Mouse (Mus musculus) CH12.LX (cell line): ENCODE results near the gene Cables2. TPM values are rescaled to one million over a fixed set of nuclear protein-coding genes. Genes with fewer than 3 reads are reported as not detected.

Experiments used
- DNase-seq: peaks from one replicate; pipeline ENCODE4 v3.0.0-alpha.2; 2013; ENCODE audit errors: extremely low read depth
- H3K27ac ChIP-seq: 2 replicates; pipeline ENCODE4 v1.5.1; 2012; ENCODE audit warnings: low read depth, mild to moderate bottlenecking, control low read depth, moderate library complexity; ENCODE audit not compliant: insufficient read depth
- H3K27me3 ChIP-seq: replicated peaks from 2 replicates; pipeline ENCODE3; 2012; ENCODE audit warnings: inconsistent platforms
- H3K36me3 ChIP-seq, 2 experiments: replicated peaks in 1 of 2; 2 replicates each; pipeline versions ENCODE3 to v1.6.1; 2012; ENCODE audit warnings: inconsistent platforms in 1 of 2, low read length in 1 of 2, mild to moderate bottlenecking in 1 of 2, mixed read lengths in 1 of 2, moderate library complexity in 1 of 2; ENCODE audit not compliant: control insufficient read depth in 1 of 2, insufficient read depth in 1 of 2
- H3K4me1 ChIP-seq, 2 experiments: 2 replicates each; pipeline ENCODE4 v1.6.1; 2012; ENCODE audit warnings: inconsistent platforms in 1 of 2, moderate library complexity in 1 of 2; ENCODE audit not compliant: insufficient read depth in 2 of 2, control insufficient read depth in 1 of 2
- H3K4me2 ChIP-seq: 2 replicates; pipeline ENCODE4 v1.6.1; 2012; ENCODE audit warnings: low read depth, mild to moderate bottlenecking, control low read depth; ENCODE audit not compliant: poor library complexity, insufficient read depth, severe bottlenecking
- H3K4me3 ChIP-seq, 3 experiments: fragments of 150-350 bp in 1 of 3; sonication (generic) in 1 of 3; replicated peaks in 1 of 3; 2 replicates each; pipeline versions ENCODE3 to v1.5.1; 2011 to 2012; ENCODE audit warnings: low read depth in 2 of 3, low read length in 2 of 3, mild to moderate bottlenecking in 2 of 3, moderate library complexity in 2 of 3, control low read depth in 1 of 3, improper control_type of control experiment in 1 of 3, inconsistent platforms in 1 of 3, mixed read lengths in 1 of 3; ENCODE audit not compliant: poor library complexity in 1 of 3
- H3K79me2 ChIP-seq: replicated peaks from 2 replicates; pipeline ENCODE4 v1.6.1; 2012; ENCODE audit warnings: mild to moderate bottlenecking, moderate library complexity; ENCODE audit not compliant: control insufficient read depth, poor library complexity, insufficient read depth, severe bottlenecking; ENCODE audit errors: extremely low read depth
- H3K9ac ChIP-seq: 2 replicates; pipeline ENCODE4 v1.6.1; 2012; ENCODE audit warnings: low read depth, mild to moderate bottlenecking, control low read depth, moderate library complexity; ENCODE audit not compliant: insufficient read depth
- H3K9me3 ChIP-seq: replicated peaks from 2 replicates; pipeline ENCODE3; 2012; ENCODE audit warnings: low read length, inconsistent platforms, mixed read lengths
- BHLHE40 ChIP-seq: IDR thresholded peaks from 2 replicates; pipeline ENCODE4 v1.6.1; 2011; ENCODE audit warnings: mild to moderate bottlenecking, low read depth, low read length, improper control_type of control experiment
- CHD1 ChIP-seq: IDR thresholded peaks from 2 replicates; pipeline ENCODE4 v1.6.1; 2012; ENCODE audit warnings: low read depth, low read length, improper control_type of control experiment, inconsistent platforms
- CHD2 ChIP-seq: IDR thresholded peaks from 2 replicates; pipeline ENCODE4 v1.6.1; 2011; ENCODE audit warnings: low read length, improper control_type of control experiment
- E2F4 ChIP-seq: IDR thresholded peaks from 2 replicates; pipeline ENCODE4 v1.6.1; 2011; ENCODE audit warnings: low read depth, low read length, improper control_type of control experiment; ENCODE audit not compliant: insufficient replicate concordance
- EP300 ChIP-seq: IDR thresholded peaks from 2 replicates; pipeline ENCODE4 v1.6.1; 2011; ENCODE audit warnings: low read length, improper control_type of control experiment
- GABPA ChIP-seq: IDR thresholded peaks from 2 replicates; pipeline ENCODE4 v1.6.1; 2012; ENCODE audit warnings: low read depth, low read length, improper control_type of control experiment, inconsistent platforms; ENCODE audit not compliant: insufficient replicate concordance
- MAFK ChIP-seq: IDR thresholded peaks from 2 replicates; pipeline ENCODE4 v1.6.1; 2011; ENCODE audit warnings: low read length, improper control_type of control experiment; ENCODE audit not compliant: insufficient replicate concordance
- MAX ChIP-seq: IDR thresholded peaks from 2 replicates; pipeline ENCODE4 v1.6.1; 2011; ENCODE audit warnings: low read length, improper control_type of control experiment
- MAZ ChIP-seq: IDR thresholded peaks from 2 replicates; pipeline ENCODE4 v1.6.1; 2012; ENCODE audit warnings: low read depth, mild to moderate bottlenecking, inconsistent platforms, low read length, improper control_type of control experiment, moderate library complexity
- MEF2A ChIP-seq: IDR thresholded peaks from 2 replicates; pipeline ENCODE4 v1.6.1; 2014; ENCODE audit warnings: low read depth, mild to moderate bottlenecking, inconsistent platforms, low read length, improper control_type of control experiment, borderline replicate concordance
- MYC ChIP-seq: IDR thresholded peaks from 2 replicates; pipeline ENCODE4 v1.6.1; 2011; ENCODE audit warnings: low read depth, mild to moderate bottlenecking, improper control_type of control experiment, low read length
- NELFE ChIP-seq: IDR thresholded peaks from 2 replicates; pipeline ENCODE4 v1.6.1; 2011; ENCODE audit warnings: low read depth, low read length, improper control_type of control experiment
- NRF1 ChIP-seq: IDR thresholded peaks from 2 replicates; pipeline ENCODE4 v1.6.1; 2014; ENCODE audit warnings: low read depth, mild to moderate bottlenecking, inconsistent platforms, low read length, improper control_type of control experiment, moderate library complexity
- RAD21 ChIP-seq: IDR thresholded peaks from 2 replicates; pipeline ENCODE4 v1.6.1; 2011; ENCODE audit warnings: low read depth, mild to moderate bottlenecking, low read length, improper control_type of control experiment, moderate library complexity
- RCOR1 ChIP-seq: conservative IDR thresholded peaks from 2 replicates; pipeline ENCODE4 v1.6.1; 2012; ENCODE audit warnings: low read depth, mild to moderate bottlenecking, inconsistent platforms, low read length, improper control_type of control experiment
- TBP ChIP-seq: conservative IDR thresholded peaks from 2 replicates; pipeline ENCODE4 v1.6.1; 2011; ENCODE audit warnings: low read depth, low read length, improper control_type of control experiment
- TCF12 ChIP-seq: IDR thresholded peaks from 2 replicates; pipeline ENCODE4 v1.6.1; 2014; ENCODE audit warnings: low read depth, mild to moderate bottlenecking, inconsistent platforms, low read length, improper control_type of control experiment
- UBTF ChIP-seq: IDR thresholded peaks from 2 replicates; pipeline ENCODE4 v1.6.1; 2012; ENCODE audit warnings: low read depth, mild to moderate bottlenecking, inconsistent platforms, low read length, improper control_type of control experiment, moderate library complexity
- USF1 ChIP-seq: IDR thresholded peaks from 2 replicates; pipeline ENCODE4 v1.6.1; 2014; ENCODE audit warnings: low read depth, mild to moderate bottlenecking, inconsistent platforms, low read length, improper control_type of control experiment
- USF2 ChIP-seq: conservative IDR thresholded peaks from 2 replicates; pipeline ENCODE4 v1.6.1; 2011; ENCODE audit warnings: low read depth, low read length, improper control_type of control experiment
- ZC3H11A ChIP-seq: IDR thresholded peaks from 2 replicates; pipeline ENCODE4 v1.6.1; 2012; ENCODE audit warnings: low read depth, mild to moderate bottlenecking, inconsistent platforms, low read length, improper control_type of control experiment
- dilution Hi-C: fragments of 300-500 bp; cut with MboI; formaldehyde crosslinking; loops from 2 replicates; pipeline ENCODE4 v1.14.3; 2020; ENCODE audit warnings: low sequenced_read_pairs; ENCODE audit not compliant: extremely low pct_unique_long_range_greater_than_20kb, extremely low pct_ligation_motif_present
- in situ Hi-C: fragments of 300-500 bp; cut with MboI; formaldehyde crosslinking; loops from 3 replicates; pipeline ENCODE4 v1.14.3; 2019; ENCODE audit warnings: low sequenced_read_pairs, low pct_ligation_motif_present, low pct_unique_long_range_greater_than_20kb, mixed read lengths
- polyA plus RNA-seq: library from polyadenylated mRNA; unstranded; fragments of >175 nt; gene quantifications from 2 replicates; pipeline ENCODE4 v1.2.1, GENCODE M21; 2012; ENCODE audit warnings: low read depth; ENCODE audit not compliant: insufficient read length
- total RNA-seq, 2 experiments: library from RNA; depleted of rRNA; stranded (reverse); fragments of 300-350 nt in 1 of 2; fragments of >200 nt in 1 of 2; gene quantifications; 2 replicates each; pipeline ENCODE4 v1.2.3; 2012 to 2014

Cables2 gene
- total and polyA plus RNA-seq, 3 experiments = 13.0 to 29.9 (median 17.2) TPM

DNA sequence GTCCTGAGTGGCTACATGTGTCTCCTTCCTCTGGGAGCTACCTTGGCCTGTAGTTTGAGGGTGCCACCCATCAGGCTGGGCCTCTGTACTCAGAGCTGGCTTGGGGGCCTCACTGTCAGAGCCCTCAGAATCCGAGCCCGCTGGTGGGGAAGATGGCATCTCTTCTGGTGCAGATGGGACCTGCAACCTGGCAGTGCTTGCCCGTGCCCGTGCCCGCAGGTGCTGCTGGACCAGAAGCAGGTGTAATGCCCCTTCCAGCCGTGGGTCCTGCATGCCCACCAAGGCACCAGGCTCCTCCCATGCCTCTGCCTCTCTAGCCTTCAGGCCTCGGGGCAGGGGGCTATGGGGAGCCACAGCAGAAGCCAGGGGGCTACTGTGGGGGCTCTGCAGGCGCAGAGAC is 6.0 kb upstream of the Cables2 start:
- Histone ChIP-seq H3K9me3 (no peaks in the 10 kb centered on the region), H3K27ac (no peak overlapping the region), H3K79me2 (no peaks in the 10 kb centered on the region), H3K27me3 (peaks cover 94% of the 10 kb centered on the region), H3K4me2 (no peak overlapping the region)
- DNase-seq = no peak
- TF ChIP-seq USF1 (no peak), MAZ (no peak), E2F4 (no peak), NELFE (no peak), CHD1 (no peak), MAX (no peak), CHD2 (no peak), BHLHE40 (no peak)
- TF ChIP-seq, all 38 proteins: peak for 0
- H3K9ac ChIP-seq = no peak overlapping the region
- in situ Hi-C loops (loop anchor here (10.0 kb wide), 1 partner anchor 295 kb away; no protein-coding TSS in a partner anchor), dilution Hi-C loops (no loop called here)
- peaks cover 0 to 11% of the 10 kb centered on the region in 2 experiments; a peak in 2 of 4 replicates for H3K4me1 ChIP-seq
- no peak overlapping the region for H3K4me3 ChIP-seq
- H3K36me3 ChIP-seq = no peaks in the 10 kb centered on the region

- no peak for DNase-seq
- Histone ChIP-seq H3K27ac (no peak overlapping the region), H3K36me3 (no peaks in the 10 kb centered on the region), H3K9me3 (no peaks in the 10 kb centered on the region), H3K4me1 (peaks cover 0 to 18% of the 10 kb centered on the region in 2 experiments; a peak in 2 of 4 replicates), H3K4me2 (no peak overlapping the region), H3K27me3 (peaks cover 85% of the 10 kb centered on the region), H3K4me3 (no peak overlapping the region), H3K79me2 (no peaks in the 10 kb centered on the region), H3K9ac (no peak overlapping the region)
- in situ Hi-C loops = loop anchor here (10.0 kb wide), 1 partner anchor 297 kb away; no protein-coding TSS in a partner anchor
- dilution Hi-C loops = no loop called here
- no peak for TF ChIP-seq RAD21
- no peak for TF ChIP-seq MAFK
- TF ChIP-seq TCF12 = no peak
- TF ChIP-seq UBTF = no peak
- TF ChIP-seq EP300 = no peak
- no peak for TF ChIP-seq NELFE
- TF ChIP-seq ZC3H11A = no peak
- TF ChIP-seq NRF1 = no peak
- no peak for TF ChIP-seq RCOR1
- TF ChIP-seq USF2 = no peak
- TF ChIP-seq MYC = no peak
- no peak for TF ChIP-seq TBP
- no peak for TF ChIP-seq GABPA
- no peak for TF ChIP-seq CHD1
- no peak for TF ChIP-seq MAX
- TF ChIP-seq E2F4 = no peak
- no peak for TF ChIP-seq MEF2A
These were observed 4.6 kb upstream of the Cables2 start for GRCm38 (mm10) chr2:180277773-180278320.
